Mouse (Mus musculus): Measurements from ENCODE around the gene Ptgis.

DNA sequence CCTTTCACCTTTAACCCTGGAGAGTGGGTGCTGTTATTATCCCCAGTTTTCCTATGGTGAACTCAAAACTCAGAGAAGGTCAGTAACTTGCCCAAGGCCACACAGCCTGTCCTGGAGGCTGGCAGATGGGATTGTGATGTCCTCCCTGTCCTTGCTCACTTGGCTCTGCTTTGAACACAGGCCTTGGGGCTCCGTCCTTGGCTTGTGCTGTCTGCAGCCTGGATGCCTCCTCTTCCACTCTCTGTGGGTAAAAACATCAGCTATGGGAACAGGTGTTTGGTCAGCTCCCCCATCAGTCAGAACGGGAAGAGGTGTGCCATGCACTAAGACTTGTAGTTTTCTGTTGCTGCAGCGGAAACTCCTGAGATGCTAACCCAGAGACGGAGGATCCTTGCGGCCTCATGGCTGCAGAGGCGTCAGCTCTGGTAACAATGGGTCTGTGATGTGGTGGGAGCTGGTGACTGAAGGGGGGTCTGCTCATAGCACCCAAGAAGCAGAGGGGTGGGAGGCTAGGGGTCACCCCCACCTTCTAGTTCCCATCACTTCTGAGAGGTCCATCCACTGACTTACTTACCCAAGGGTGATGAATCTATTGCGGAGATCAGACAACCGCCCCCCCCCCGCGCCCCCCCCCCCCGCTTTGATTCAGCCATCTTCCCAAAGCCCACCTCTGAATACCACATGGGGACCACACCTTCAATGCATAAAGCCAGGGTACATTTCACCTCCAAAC, 9.8 kb upstream of the Ptgis start:
- no peak for TF ChIP-seq EP300 (IDR thresholded peaks at IDR 0.05; ENCODE audit: insufficient read depth, low read depth, low read length)
- no peak for TF ChIP-seq CTCF (IDR thresholded peaks at IDR 0.05)
